Mouse (Mus musculus): ENCODE results near the gene Ank3.

- TF ChIP-seq CTCF (IDR thresholded peaks at IDR 0.05; ENCODE audit: low read depth, low read length) (no peak), POLR2A (IDR thresholded peaks at IDR 0.05; ENCODE audit: extremely low read depth, insufficient read depth, low read length) (no peak)
These were observed 433.7 kb downstream of the Ank3 start for GRCm38 (mm10) chr10:69832241-69832640.

Measured in liver, adult 2 months (tissue).